Mouse (Mus musculus): Measurements from ENCODE around the gene Prkag2.
A peak's percentile ranks its signal among the peaks of the same experiment; 100 is the strongest.

Gene Prkag2

GRCm38 (mm10) chr5:24908820-24909716 is 191.4 kb downstream of the Prkag2 start:
- peak; percentile 71 to 72 for DNase-seq

- peak; percentile 75 to 78 for DNase-seq
Measured at GRCm38 (mm10) chr5:24908141-24908819, 192.2 kb downstream of the Prkag2 start.

- DNase-seq = no peak
Measured at GRCm38 (mm10) chr5:24907737-24908136, 192.7 kb downstream of the Prkag2 start.

- no peak for DNase-seq
Measured at GRCm38 (mm10) chr5:24906844-24907243, 193.6 kb downstream of the Prkag2 start.

- DNase-seq = no peak
Measured at GRCm38 (mm10) chr5:24904941-24905340, 195.5 kb downstream of the Prkag2 start.

- DNase-seq = no peak
Measured at GRCm38 (mm10) chr5:24904423-24904822, 196.0 kb downstream of the Prkag2 start.

GRCm38 (mm10) chr5:24904001-24904400 is 196.4 kb downstream of the Prkag2 start:
- DNase-seq = no peak

- peak; percentile 23 to 25 for DNase-seq
Measured at GRCm38 (mm10) chr5:24902835-24903234, 197.6 kb downstream of the Prkag2 start.

- no peak for DNase-seq
Measured at GRCm38 (mm10) chr5:24895606-24896005, 204.8 kb downstream of the Prkag2 start.

GRCm38 (mm10) chr5:24894814-24895213 is 205.6 kb downstream of the Prkag2 start:
- DNase-seq = no peak

- no peak for DNase-seq
Measured at GRCm38 (mm10) chr5:24892461-24892860, 208.0 kb downstream of the Prkag2 start.

- DNase-seq = no peak
Measured at GRCm38 (mm10) chr5:24889860-24890259, 210.6 kb downstream of the Prkag2 start.

GRCm38 (mm10) chr5:24888874-24889591 is 211.4 kb downstream of the Prkag2 start:
- DNase-seq = no peak

GRCm38 (mm10) chr5:24887271-24887670 is 213.2 kb downstream of the Prkag2 start:
- no peak for DNase-seq

GRCm38 (mm10) chr5:24878713-24879112 is 221.7 kb downstream of the Prkag2 start:
- no peak for DNase-seq

- DNase-seq = no peak
Measured at GRCm38 (mm10) chr5:24877836-24878624, 222.4 kb downstream of the Prkag2 start.

GRCm38 (mm10) chr5:24876653-24877052 is 223.8 kb downstream of the Prkag2 start:
- DNase-seq = no peak

GRCm38 (mm10) chr5:24874111-24874510 is 226.3 kb downstream of the Prkag2 start:
- DNase-seq = no peak

GRCm38 (mm10) chr5:24873221-24873620 is 227.2 kb downstream of the Prkag2 start:
- DNase-seq = no peak

- DNase-seq = no peak
Measured at GRCm38 (mm10) chr5:24871276-24871675, 229.2 kb downstream of the Prkag2 start.

GRCm38 (mm10) chr5:24869796-24870289 is 230.6 kb downstream of the Prkag2 start:
- no peak for DNase-seq

- no peak for DNase-seq
Measured at GRCm38 (mm10) chr5:24863804-24864203, 236.6 kb downstream of the Prkag2 start.

All from kidney, adult 8-10 months (tissue).